ENCODE assay signal across 14 mouse cellular contexts in genomic region chr16:85106644-85107323, GRCm38 (mm10).
DNase-seq lines count a peak whose midpoint lies in the region; ATAC-seq lines count a peak whose summit lies in the region.
"Had no signal": no experiment of that assay in that cellular context is flagged by ENCODE, and none has a peak within 500 bp of the region (broad histone marks: within the 10 kb centered on the region; RNA-seq: fewer than 3 reads in every experiment).

No protein-coding gene starts in this region.

- H3K9ac ChIP-seq in embryonic facial prominence, embryonic 14.5 days (ENCODE audit: low read depth, low read length): no peak overlapping the region
- no peak overlapping the region for H3K9ac ChIP-seq in forebrain, embryonic 15.5 days (replicated peaks)
- no peak overlapping the region for H3K9ac ChIP-seq in midbrain, embryonic 16.5 days (ENCODE audit: low read depth, low read length)
- H3K9ac ChIP-seq: limb, embryonic 15.5 days had no signal

- peak; percentile 11; the same call in 1 of the 2 replicates for ATAC-seq in embryonic facial prominence, embryonic 14.5 days (ENCODE audit: low read depth)
- ATAC-seq in forebrain, embryonic 15.5 days (replicated peaks): 0 out of 2 replicates have a peak, but pooled peaks have one; percentile 14
- ATAC-seq in midbrain, embryonic 16.5 days: 0 out of 2 replicates have a peak, but pooled peaks have one; percentile 14

- no peak overlapping the region; the same call in 1 of the 2 replicates for H3K27ac ChIP-seq in embryonic facial prominence, embryonic 14.5 days (replicated peaks; ENCODE audit: low read depth, low read length)
- H3K27ac ChIP-seq in embryonic facial prominence, embryonic 10.5 days (replicated peaks): no peak overlapping the region
- peak overlapping the region; percentile 40 for H3K27ac ChIP-seq in forebrain, embryonic 15.5 days (replicated peaks)
- H3K27ac ChIP-seq in midbrain, embryonic 16.5 days (ENCODE audit: low read length): peak overlapping the region; percentile 52
- H3K27ac ChIP-seq: kidney, postnatal 0 days; limb, embryonic 15.5 days had no signal

- 0 out of 2 replicates have a peak, but pooled peaks cover 3% of the 10 kb centered on the region for H3K4me1 ChIP-seq in embryonic facial prominence, embryonic 14.5 days (ENCODE audit: control insufficient read depth, insufficient read depth, low read length)
- peaks cover 22% of the 10 kb centered on the region for H3K4me1 ChIP-seq in embryonic facial prominence, embryonic 10.5 days
- peaks cover 57% of the 10 kb centered on the region for H3K4me1 ChIP-seq in forebrain, embryonic 15.5 days
- H3K4me1 ChIP-seq in midbrain, embryonic 16.5 days (ENCODE audit: control insufficient read depth, insufficient read depth, low read length): peaks cover 26% of the 10 kb centered on the region

- no peak overlapping the region for H3K4me2 ChIP-seq in embryonic facial prominence, embryonic 14.5 days (ENCODE audit: low read depth, low read length)
- H3K4me2 ChIP-seq in forebrain, embryonic 15.5 days (replicated peaks): no peak overlapping the region
- H3K4me2 ChIP-seq in midbrain, embryonic 16.5 days (ENCODE audit: low read length): no peak overlapping the region
- H3K4me2 ChIP-seq: limb, embryonic 15.5 days had no signal

- no peak overlapping the region for H3K4me3 ChIP-seq in embryonic facial prominence, embryonic 14.5 days (ENCODE audit: low read depth, low read length)
- no peak overlapping the region for H3K4me3 ChIP-seq in embryonic facial prominence, embryonic 10.5 days
- no peak overlapping the region for H3K4me3 ChIP-seq in forebrain, embryonic 15.5 days
- H3K4me3 ChIP-seq in midbrain, embryonic 16.5 days (ENCODE audit: low read depth, low read length): no peak overlapping the region
- H3K4me3 ChIP-seq: limb, embryonic 15.5 days had no signal

- H3K27me3 ChIP-seq in embryonic facial prominence, embryonic 14.5 days (replicated peaks; ENCODE audit: control insufficient read depth, insufficient read depth, low read length): no peaks in the 10 kb centered on the region
- H3K27me3 ChIP-seq in embryonic facial prominence, embryonic 10.5 days (replicated peaks; ENCODE audit: low read depth, poor library complexity, severe bottlenecking): no peaks in the 10 kb centered on the region
- H3K27me3 ChIP-seq in forebrain, embryonic 15.5 days: no peaks in the 10 kb centered on the region
- no peaks in the 10 kb centered on the region for H3K27me3 ChIP-seq in midbrain, embryonic 16.5 days (ENCODE audit: control insufficient read depth, insufficient read depth, low read depth, low read length)
- H3K27me3 ChIP-seq: limb, embryonic 15.5 days had no signal

- no peaks in the 10 kb centered on the region for H3K9me3 ChIP-seq in embryonic facial prominence, embryonic 14.5 days (ENCODE audit: control insufficient read depth, low read length)
- no peaks in the 10 kb centered on the region for H3K9me3 ChIP-seq in embryonic facial prominence, embryonic 10.5 days
- H3K9me3 ChIP-seq in forebrain, embryonic 15.5 days: no peaks in the 10 kb centered on the region
- H3K9me3 ChIP-seq in midbrain, embryonic 16.5 days (replicated peaks; ENCODE audit: control insufficient read depth, low read length, poor library complexity, severe bottlenecking): no peaks in the 10 kb centered on the region
- H3K9me3 ChIP-seq: limb, embryonic 15.5 days had no signal

- WGBS in embryonic facial prominence, embryonic 14.5 days: 73% methylated on average over 9 of the region's 9 CpGs
- 85% methylated on average over 9 of the region's 9 CpGs for WGBS in embryonic facial prominence, embryonic 10.5 days
- WGBS in forebrain, embryonic 15.5 days: 38% methylated on average over 9 of the region's 9 CpGs
- WGBS in midbrain, embryonic 16.5 days: 40% methylated on average over 9 of the region's 9 CpGs

- peaks cover 5% of the 10 kb centered on the region; the same call in 1 of the 2 replicates for H3K36me3 ChIP-seq in embryonic facial prominence, embryonic 14.5 days (ENCODE audit: control insufficient read depth, insufficient read depth, low read length)
- H3K36me3 ChIP-seq in embryonic facial prominence, embryonic 10.5 days (replicated peaks): peaks cover 19% of the 10 kb centered on the region
- peaks cover 4% of the 10 kb centered on the region; the same call in 1 of the 2 replicates for H3K36me3 ChIP-seq in forebrain, embryonic 15.5 days
- H3K36me3 ChIP-seq in midbrain, embryonic 16.5 days (ENCODE audit: control insufficient read depth, insufficient read depth, low read length): 0 out of 2 replicates have a peak, but pooled peaks cover under 1% of the 10 kb centered on the region

- DNase-seq in embryonic facial prominence, embryonic 14.5 days (ENCODE audit: low spot score): no peak
- no peak for DNase-seq in embryonic facial prominence, embryonic 10.5 days (ENCODE audit: low spot score)
- DNase-seq in MN1 (ENCODE audit: low spot score): peak; percentile 72
- no peak for DNase-seq in gastrocnemius, adult 18-20 months (ENCODE audit: low spot score)
- no peak for DNase-seq in testis, postnatal 10 days (ENCODE audit: low spot score)
- DNase-seq in urinary bladder, postnatal 4 days (ENCODE audit: low spot score in 2 of 2): no peak
- DNase-seq: B cell, adult 2 months; gastrocnemius, postnatal 36 days; heart, postnatal 14 days; right cerebral cortex, postnatal 14 days had no signal

Comparison
In these comparisons a context has a peak if more than half of its experiments do, and no peak if none do; other contexts are left out.
1. H3K27ac ChIP-seq: peak in forebrain, embryonic 15.5 days (single experiment) and midbrain, embryonic 16.5 days (single experiment); none in embryonic facial prominence, embryonic 14.5 days (single experiment) and embryonic facial prominence, embryonic 10.5 days (single experiment).
2. Peak in every context shown above with its lines, with median percentiles within 50 percentile points of each other: ATAC-seq.